25 mouse cellular contexts compared by ENCODE assay signal in genomic region chr12:41716946-41717345, GRCm38 (mm10).
"Had no signal": no experiment of that assay in that cellular context is flagged by ENCODE, and none has a peak within 500 bp of the region (broad histone marks: within the 10 kb centered on the region; RNA-seq: fewer than 3 reads in every experiment).

No protein-coding gene starts in this region.

- H3K36me3 ChIP-seq: heart, embryonic 13.5 days; heart, embryonic 15.5 days; hindbrain, embryonic 13.5 days; hindbrain, embryonic 15.5 days; kidney, embryonic 15.5 days; limb, embryonic 13.5 days; limb, embryonic 15.5 days; liver, embryonic 12.5 days had no signal

- H3K9ac ChIP-seq: heart, embryonic 13.5 days; heart, embryonic 15.5 days; hindbrain, embryonic 13.5 days; hindbrain, embryonic 15.5 days; kidney, embryonic 15.5 days; limb, embryonic 13.5 days; limb, embryonic 15.5 days; liver, embryonic 12.5 days; liver, embryonic 14.5 days had no signal

- H3K27ac ChIP-seq: heart, adult 2 months; heart, embryonic 13.5 days; heart, embryonic 15.5 days; hindbrain, embryonic 13.5 days; hindbrain, embryonic 15.5 days; hindbrain, postnatal 0 days; kidney, embryonic 15.5 days; kidney, postnatal 0 days; limb, embryonic 13.5 days; limb, embryonic 15.5 days; liver, embryonic 12.5 days; liver, embryonic 14.5 days had no signal

- H3K4me3 ChIP-seq: heart, adult 2 months; heart, embryonic 13.5 days; heart, embryonic 15.5 days; hindbrain, embryonic 13.5 days; hindbrain, embryonic 15.5 days; kidney, embryonic 15.5 days; limb, embryonic 13.5 days; limb, embryonic 15.5 days; liver, embryonic 12.5 days had no signal

- H3K27me3 ChIP-seq: heart, embryonic 13.5 days; heart, embryonic 15.5 days; hindbrain, embryonic 13.5 days; hindbrain, embryonic 15.5 days; kidney, embryonic 15.5 days; limb, embryonic 13.5 days; limb, embryonic 15.5 days; liver, embryonic 12.5 days had no signal

- DNase-seq: gastrocnemius, postnatal 25 days; heart, adult 2 months; heart, postnatal 14 days; heart, postnatal 36 days; kidney, adult 11 months; kidney, adult 2 months; kidney, adult 9 months; kidney, postnatal 14 days; kidney, postnatal 36 days; layer of hippocampus, adult 9-11 months; layer of hippocampus, postnatal 36 days; left cerebral cortex, postnatal 4 days had no signal

- H3K4me1 ChIP-seq: heart, embryonic 13.5 days; heart, embryonic 15.5 days; hindbrain, embryonic 13.5 days; hindbrain, embryonic 15.5 days; kidney, embryonic 15.5 days; limb, embryonic 13.5 days; limb, embryonic 15.5 days; liver, embryonic 12.5 days had no signal

- H3K4me2 ChIP-seq: heart, embryonic 11.5 days; heart, embryonic 13.5 days; heart, embryonic 15.5 days; hindbrain, embryonic 13.5 days; hindbrain, embryonic 15.5 days; kidney, embryonic 15.5 days; limb, embryonic 13.5 days; limb, embryonic 15.5 days; liver, embryonic 12.5 days had no signal

- H3K9me3 ChIP-seq: heart, embryonic 15.5 days; hindbrain, embryonic 15.5 days; limb, embryonic 15.5 days; liver, embryonic 12.5 days had no signal

- ATAC-seq: hindbrain, postnatal 0 days; intestine, embryonic 16.5 days; liver, embryonic 12.5 days had no signal
